Mouse (Mus musculus): ENCODE measurements around the gene Tekt3. TPM values are rescaled to one million over a fixed set of nuclear protein-coding genes. Genes with fewer than 3 reads are reported as not detected.

Gene Tekt3
- polyA plus RNA-seq, 1 experiment from 2014 or later, result not detected

- 86% methylated on average over 5 of the region's 5 CpGs for WGBS
- no peak for ATAC-seq (ENCODE audit: low FRiP score, low TSS enrichment)
Observed at GRCm38 (mm10) chr11:63116652-63117051, 55.2 kb downstream of the Tekt3 start.

GRCm38 (mm10) chr11:63117266-63117665 is 55.8 kb downstream of the Tekt3 start:
- Histone ChIP-seq H3K27me3 (ENCODE audit: insufficient read depth, low read length) (no peaks in the 10 kb centered on the region), H3K4me2 (replicated peaks; ENCODE audit: low read depth, low read length) (no peak overlapping the region), H3K27ac (ENCODE audit: low read length) (no peak overlapping the region), H3K9me3 (ENCODE audit: low read length) (no peaks in the 10 kb centered on the region), H3K4me3 (ENCODE audit: low read length) (no peak overlapping the region), H3K36me3 (ENCODE audit: insufficient read depth, low read length) (no peaks in the 10 kb centered on the region), H3K9ac (replicated peaks; ENCODE audit: low read length) (no peak overlapping the region), H3K4me1 (ENCODE audit: insufficient read depth, low read length) (no peaks in the 10 kb centered on the region)
- 56% methylated on average over 1 of the region's 1 CpGs for WGBS
- no peak for ATAC-seq (ENCODE audit: low FRiP score, low TSS enrichment)

More at GRCm38 (mm10) chr11:63116652-63117051, 55.2 kb downstream of the Tekt3 start:
- Histone ChIP-seq H3K4me2 (replicated peaks; ENCODE audit: low read depth, low read length) (no peak overlapping the region), H3K9me3 (ENCODE audit: low read length) (no peaks in the 10 kb centered on the region), H3K4me1 (ENCODE audit: insufficient read depth, low read length) (no peaks in the 10 kb centered on the region), H3K4me3 (ENCODE audit: low read length) (no peak overlapping the region), H3K27ac (ENCODE audit: low read length) (no peak overlapping the region), H3K36me3 (ENCODE audit: insufficient read depth, low read length) (no peaks in the 10 kb centered on the region), H3K27me3 (ENCODE audit: insufficient read depth, low read length) (no peaks in the 10 kb centered on the region), H3K9ac (replicated peaks; ENCODE audit: low read length) (no peak overlapping the region)

GRCm38 (mm10) chr11:63119791-63120190 is 58.3 kb downstream of the Tekt3 start:
- ATAC-seq (ENCODE audit: low FRiP score, low TSS enrichment), result no peak
- Histone ChIP-seq H3K27me3 (ENCODE audit: insufficient read depth, low read length) (no peaks in the 10 kb centered on the region), H3K9me3 (ENCODE audit: low read length) (no peaks in the 10 kb centered on the region), H3K4me3 (ENCODE audit: low read length) (no peak overlapping the region), H3K36me3 (ENCODE audit: insufficient read depth, low read length) (no peaks in the 10 kb centered on the region), H3K9ac (replicated peaks; ENCODE audit: low read length) (no peak overlapping the region), H3K4me2 (replicated peaks; ENCODE audit: low read depth, low read length) (no peak overlapping the region), H3K4me1 (ENCODE audit: insufficient read depth, low read length) (no peaks in the 10 kb centered on the region), H3K27ac (ENCODE audit: low read length) (no peak overlapping the region)
- WGBS, result 77% methylated on average over 7 of the region's 7 CpGs

- 78% methylated on average over 2 of the region's 2 CpGs for WGBS
- H3K27me3 ChIP-seq (ENCODE audit: insufficient read depth, low read length), result no peaks in the 10 kb centered on the region
- no peaks in the 10 kb centered on the region for H3K4me1 ChIP-seq (ENCODE audit: insufficient read depth, low read length)
- H3K9ac ChIP-seq (replicated peaks; ENCODE audit: low read length), result no peak overlapping the region
- ATAC-seq (ENCODE audit: low FRiP score, low TSS enrichment), result no peak
- H3K27ac ChIP-seq (ENCODE audit: low read length), result no peak overlapping the region
- no peak overlapping the region for H3K4me2 ChIP-seq (replicated peaks; ENCODE audit: low read depth, low read length)
- no peaks in the 10 kb centered on the region for H3K9me3 ChIP-seq (ENCODE audit: low read length)
- no peak overlapping the region for H3K4me3 ChIP-seq (ENCODE audit: low read length)
- H3K36me3 ChIP-seq (ENCODE audit: insufficient read depth, low read length), result no peaks in the 10 kb centered on the region
Observed at GRCm38 (mm10) chr11:63122249-63122648, 60.8 kb downstream of the Tekt3 start.

GRCm38 (mm10) chr11:63122776-63123350 is 61.4 kb downstream of the Tekt3 start:
- Histone ChIP-seq H3K4me1 (ENCODE audit: insufficient read depth, low read length) (no peaks in the 10 kb centered on the region), H3K27ac (ENCODE audit: low read length) (no peak overlapping the region), H3K9ac (replicated peaks; ENCODE audit: low read length) (no peak overlapping the region), H3K4me3 (ENCODE audit: low read length) (no peak overlapping the region), H3K27me3 (ENCODE audit: insufficient read depth, low read length) (no peaks in the 10 kb centered on the region), H3K4me2 (replicated peaks; ENCODE audit: low read depth, low read length) (no peak overlapping the region), H3K36me3 (ENCODE audit: insufficient read depth, low read length) (no peaks in the 10 kb centered on the region), H3K9me3 (ENCODE audit: low read length) (no peaks in the 10 kb centered on the region)
- no peak for ATAC-seq (ENCODE audit: low FRiP score, low TSS enrichment)
- WGBS, result 63% methylated on average over 4 of the region's 4 CpGs

GRCm38 (mm10) chr11:63124316-63124715 is 62.9 kb downstream of the Tekt3 start:
- H3K9ac ChIP-seq (replicated peaks; ENCODE audit: low read length), result no peak overlapping the region
- no peak overlapping the region for H3K4me2 ChIP-seq (replicated peaks; ENCODE audit: low read depth, low read length)
- H3K27me3 ChIP-seq (ENCODE audit: insufficient read depth, low read length), result peaks cover 7% of the 10 kb centered on the region; the same call in 1 of the 2 replicates
- H3K36me3 ChIP-seq (ENCODE audit: insufficient read depth, low read length), result no peaks in the 10 kb centered on the region
- H3K9me3 ChIP-seq (ENCODE audit: low read length), result no peaks in the 10 kb centered on the region
- no peak overlapping the region for H3K4me3 ChIP-seq (ENCODE audit: low read length)
- peaks cover 6% of the 10 kb centered on the region; the same call in 1 of the 2 replicates for H3K4me1 ChIP-seq (ENCODE audit: insufficient read depth, low read length)
- 3% methylated on average over 4 of the region's 4 CpGs for WGBS
- no peak for ATAC-seq (ENCODE audit: low FRiP score, low TSS enrichment)
- no peak overlapping the region for H3K27ac ChIP-seq (ENCODE audit: low read length)

GRCm38 (mm10) chr11:63125832-63126456 is 64.5 kb downstream of the Tekt3 start:
- ATAC-seq (ENCODE audit: low FRiP score, low TSS enrichment), result no peak
- Histone ChIP-seq H3K9me3 (ENCODE audit: low read length) (no peaks in the 10 kb centered on the region), H3K4me1 (ENCODE audit: insufficient read depth, low read length) (peaks cover 22% of the 10 kb centered on the region), H3K4me3 (ENCODE audit: low read length) (no peak overlapping the region), H3K36me3 (ENCODE audit: insufficient read depth, low read length) (no peaks in the 10 kb centered on the region), H3K27ac (ENCODE audit: low read length) (no peak overlapping the region), H3K27me3 (ENCODE audit: insufficient read depth, low read length) (peaks cover 15% of the 10 kb centered on the region; the same call in 1 of the 2 replicates), H3K9ac (replicated peaks; ENCODE audit: low read length) (no peak overlapping the region), H3K4me2 (replicated peaks; ENCODE audit: low read depth, low read length) (no peak overlapping the region)
- 67% methylated on average over 5 of the region's 5 CpGs for WGBS

- 79% methylated on average over 8 of the region's 8 CpGs for WGBS
- H3K4me2 ChIP-seq (replicated peaks; ENCODE audit: low read depth, low read length), result no peak overlapping the region
- ATAC-seq (ENCODE audit: low FRiP score, low TSS enrichment), result no peak
- no peak overlapping the region for H3K9ac ChIP-seq (replicated peaks; ENCODE audit: low read length)
- no peaks in the 10 kb centered on the region for H3K36me3 ChIP-seq (ENCODE audit: insufficient read depth, low read length)
- no peak overlapping the region for H3K4me3 ChIP-seq (ENCODE audit: low read length)
- peaks cover 32% of the 10 kb centered on the region for H3K4me1 ChIP-seq (ENCODE audit: insufficient read depth, low read length)
- peaks cover 25% of the 10 kb centered on the region for H3K27me3 ChIP-seq (ENCODE audit: insufficient read depth, low read length)
- no peak overlapping the region for H3K27ac ChIP-seq (ENCODE audit: low read length)
- no peaks in the 10 kb centered on the region for H3K9me3 ChIP-seq (ENCODE audit: low read length)
Observed at GRCm38 (mm10) chr11:63126976-63127375, 65.5 kb downstream of the Tekt3 start.

GRCm38 (mm10) chr11:63127513-63127912 is 66.1 kb downstream of the Tekt3 start:
- H3K27me3 ChIP-seq (ENCODE audit: insufficient read depth, low read length), result peaks cover 30% of the 10 kb centered on the region
- H3K36me3 ChIP-seq (ENCODE audit: insufficient read depth, low read length), result no peaks in the 10 kb centered on the region
- H3K4me1 ChIP-seq (ENCODE audit: insufficient read depth, low read length), result peaks cover 35% of the 10 kb centered on the region
- 88% methylated on average over 4 of the region's 4 CpGs for WGBS
- no peak overlapping the region for H3K4me2 ChIP-seq (replicated peaks; ENCODE audit: low read depth, low read length)
- no peak overlapping the region for H3K4me3 ChIP-seq (ENCODE audit: low read length)
- no peak overlapping the region for H3K9ac ChIP-seq (replicated peaks; ENCODE audit: low read length)
- ATAC-seq (ENCODE audit: low FRiP score, low TSS enrichment), result no peak
- H3K9me3 ChIP-seq (ENCODE audit: low read length), result no peaks in the 10 kb centered on the region
- no peak overlapping the region for H3K27ac ChIP-seq (ENCODE audit: low read length)

GRCm38 (mm10) chr11:63128784-63129183 is 67.3 kb downstream of the Tekt3 start, which contains the start of gene Pmp22:
Gene Pmp22, plus strand, starts transcription at chr11:63128982.
- peaks cover 34% of the 10 kb centered on the region for H3K27me3 ChIP-seq (ENCODE audit: insufficient read depth, low read length)
- H3K4me2 ChIP-seq (replicated peaks; ENCODE audit: low read depth, low read length), result peak within 1 kb of the TSS; percentile 27; the same call in 1 of the 2 replicates
- ATAC-seq (ENCODE audit: low FRiP score, low TSS enrichment), result no peak
- peak within 1 kb of the TSS; percentile 13 for H3K4me3 ChIP-seq (ENCODE audit: low read length)
- H3K36me3 ChIP-seq (ENCODE audit: insufficient read depth, low read length), result no peaks in the 10 kb centered on the region
- peaks cover 42% of the 10 kb centered on the region for H3K4me1 ChIP-seq (ENCODE audit: insufficient read depth, low read length)
- H3K9ac ChIP-seq (replicated peaks; ENCODE audit: low read length), result no peak within 1 kb of the TSS
- H3K27ac ChIP-seq (ENCODE audit: low read length), result no peak within 1 kb of the TSS
- WGBS, result 68% methylated on average over 2 of the region's 2 CpGs
- no peaks in the 10 kb centered on the region for H3K9me3 ChIP-seq (ENCODE audit: low read length)

Data from kidney, embryonic 16.5 days (tissue).